10 mouse cellular contexts compared by ENCODE assay signal in genomic region chr10:24778643-24779020, GRCm38 (mm10).
DNase-seq lines count a peak whose midpoint lies in the region; ATAC-seq lines count a peak whose summit lies in the region.
"Had no signal": no experiment of that assay in that cellular context is flagged by ENCODE, and none has a peak within 500 bp of the region (broad histone marks: within the 10 kb centered on the region; RNA-seq: fewer than 3 reads in every experiment).

No protein-coding gene starts in this region.

- DNase-seq in kidney, adult 11 months, result no peak
- DNase-seq in urinary bladder, postnatal 36 days (ENCODE audit: low spot score in 2 of 2), result peak; percentile 7 to 23
- no peak for DNase-seq in urinary bladder, adult 2 months (ENCODE audit: low spot score)
- peak; percentile 14 for DNase-seq in heart, postnatal 4 days
- peak; percentile 49 for DNase-seq in telencephalon, adult 2 months (ENCODE audit: low read depth, low spot score)
- DNase-seq in layer of hippocampus, adult 9-10 months (ENCODE audit: low spot score), result no peak

- H3K27ac ChIP-seq in kidney, embryonic 15.5 days, result peak overlapping the region; percentile 77
- H3K27ac ChIP-seq in liver, embryonic 12.5 days, result no peak overlapping the region

- no peaks in the 10 kb centered on the region for H3K27me3 ChIP-seq in kidney, embryonic 15.5 days
- no peaks in the 10 kb centered on the region for H3K27me3 ChIP-seq in liver, embryonic 12.5 days (replicated peaks)

- no peaks in the 10 kb centered on the region for H3K9me3 ChIP-seq in kidney, embryonic 15.5 days (replicated peaks)
- no peaks in the 10 kb centered on the region for H3K9me3 ChIP-seq in liver, embryonic 12.5 days (replicated peaks)
- H3K9me3 ChIP-seq: G1E had no signal

- H3K9ac ChIP-seq in kidney, embryonic 15.5 days, result no peak overlapping the region
- no peak overlapping the region for H3K9ac ChIP-seq in liver, embryonic 12.5 days

- peak overlapping the region; percentile 2; the same call in 1 of the 2 replicates for H3K4me3 ChIP-seq in kidney, embryonic 15.5 days (replicated peaks)
- no peak overlapping the region for H3K4me3 ChIP-seq in liver, embryonic 12.5 days

- peak; percentile 40 for ATAC-seq in kidney, embryonic 15.5 days (replicated peaks; ENCODE audit: low FRiP score)
- no peak for ATAC-seq in liver, embryonic 12.5 days
- ATAC-seq: inflammation-experienced regulatory T-cells, adult 6 months had no signal

- H3K36me3 ChIP-seq in kidney, embryonic 15.5 days, result no peaks in the 10 kb centered on the region
- no peaks in the 10 kb centered on the region for H3K36me3 ChIP-seq in liver, embryonic 12.5 days
- H3K36me3 ChIP-seq: G1E had no signal

- WGBS in kidney, embryonic 15.5 days, result 29% methylated on average over 11 of the region's 11 CpGs
- WGBS in liver, embryonic 12.5 days (ENCODE audit: insufficient replicate concordance), result 68% methylated on average over 11 of the region's 11 CpGs

- H3K4me2 ChIP-seq in kidney, embryonic 15.5 days, result peak overlapping the region; percentile 45
- no peak overlapping the region for H3K4me2 ChIP-seq in liver, embryonic 12.5 days

- peaks cover 18% of the 10 kb centered on the region for H3K4me1 ChIP-seq in kidney, embryonic 15.5 days
- H3K4me1 ChIP-seq in liver, embryonic 12.5 days, result peaks cover 8% of the 10 kb centered on the region; the same call in 1 of the 2 replicates

Comparison
In these comparisons a context has a peak if more than half of its experiments do, and no peak if none do; other contexts are left out.
1. DNase-seq: peak in urinary bladder, postnatal 36 days (2 of 2), heart, postnatal 4 days (single experiment) and telencephalon, adult 2 months (single experiment); none in kidney, adult 11 months (single experiment), urinary bladder, adult 2 months (single experiment) and layer of hippocampus, adult 9-10 months (single experiment).